Mouse (Mus musculus) cortical plate, adult 2 months (tissue): ENCODE measurements around the gene Kif6.

Experiments
- CTCF ChIP-seq: fragments of 200-500 bp; IDR thresholded peaks from 2 replicates; pipeline ENCODE4 v1.5.1; 2011; ENCODE audit warnings: mild to moderate bottlenecking, control low read depth, low read length; ENCODE audit not compliant: insufficient read depth; ENCODE audit errors: extremely low read depth
- POLR2A ChIP-seq: fragments of 200-500 bp; IDR thresholded peaks from 2 replicates; pipeline ENCODE4 v1.6.1; 2011; ENCODE audit warnings: mild to moderate bottlenecking, low read length, control low read depth; ENCODE audit not compliant: insufficient read depth; ENCODE audit errors: extremely low read depth

GRCm38 (mm10) chr17:49759047-49759446, 144.1 kb downstream of the Kif6 start:
- no peak for TF ChIP-seq CTCF
- TF ChIP-seq POLR2A, result no peak
